Comparison of ENCODE assay signal across 9 mouse cellular contexts in the genomic region with DNA sequence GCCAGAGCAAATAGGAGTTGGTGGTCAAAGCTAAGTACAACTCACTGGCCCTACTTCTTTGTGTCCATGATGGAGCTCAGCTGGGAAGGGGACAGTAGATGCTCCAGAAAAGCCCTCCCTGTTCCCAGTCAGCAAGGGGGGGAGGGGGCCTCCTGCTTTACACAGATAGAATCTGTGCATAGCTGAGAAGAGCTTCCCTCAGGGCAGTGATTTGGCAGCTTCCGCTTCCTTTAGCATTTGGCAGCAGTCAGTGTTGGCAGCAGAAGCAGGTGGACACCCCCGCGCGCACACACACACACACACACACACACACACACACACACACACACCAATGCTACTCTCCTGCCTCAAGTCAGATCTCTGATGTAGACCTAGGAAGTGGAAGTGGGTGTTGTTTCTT. TPM values are rescaled to one million over a fixed set of nuclear protein-coding genes. Genes with fewer than 3 reads are reported as not detected.
DNase-seq lines count a peak whose midpoint lies in the region; ATAC-seq and TF ChIP-seq lines count a peak whose summit lies in the region.
"Had no signal": no experiment of that assay in that cellular context is flagged by ENCODE, and none has a peak within 500 bp of the region (broad histone marks: within the 10 kb centered on the region; RNA-seq: fewer than 3 reads in every experiment).

No protein-coding gene starts in this region.

- no peak for TF ChIP-seq POLR2A in thymus, adult 2 months (IDR thresholded peaks at IDR 0.05; ENCODE audit: control insufficient read depth, extremely low read depth, insufficient read depth, low read length, poor library complexity)

- H3K9ac ChIP-seq in forebrain, postnatal 0 days: no peak overlapping the region
- no peak overlapping the region for H3K9ac ChIP-seq in midbrain, postnatal 0 days (replicated peaks; ENCODE audit: low read length, poor library complexity, severe bottlenecking)
- no peak overlapping the region for H3K9ac ChIP-seq in midbrain, embryonic 16.5 days (ENCODE audit: low read depth, low read length)

- H3K4me3 ChIP-seq in forebrain, postnatal 0 days (ENCODE audit: low read depth, low read length): no peak overlapping the region
- H3K4me3 ChIP-seq in forebrain, embryonic 10.5 days: no peak overlapping the region
- H3K4me3 ChIP-seq in midbrain, postnatal 0 days (ENCODE audit: low read depth, low read length): no peak overlapping the region
- H3K4me3 ChIP-seq in midbrain, embryonic 16.5 days (ENCODE audit: low read depth, low read length): no peak overlapping the region
- H3K4me3 ChIP-seq in thymus, adult 2 months (ENCODE audit: control insufficient read depth, insufficient read depth, low read length): no peak overlapping the region

- peak; percentile 40; the same call in 1 of the 2 replicates for ATAC-seq in forebrain, postnatal 0 days
- ATAC-seq in midbrain, postnatal 0 days (ENCODE audit: low FRiP score): no peak
- no peak for ATAC-seq in midbrain, embryonic 16.5 days

- no peaks in the 10 kb centered on the region for H3K36me3 ChIP-seq in forebrain, postnatal 0 days (ENCODE audit: insufficient read depth)
- H3K36me3 ChIP-seq in forebrain, embryonic 10.5 days (replicated peaks): no peaks in the 10 kb centered on the region
- no peaks in the 10 kb centered on the region for H3K36me3 ChIP-seq in midbrain, postnatal 0 days (ENCODE audit: insufficient read depth, low read length)
- no peaks in the 10 kb centered on the region for H3K36me3 ChIP-seq in midbrain, embryonic 16.5 days (ENCODE audit: control insufficient read depth, insufficient read depth, low read length)
- no peaks in the 10 kb centered on the region for H3K36me3 ChIP-seq in thymus, adult 2 months (ENCODE audit: control insufficient read depth, insufficient read depth, low read length)

- H3K4me2 ChIP-seq in forebrain, postnatal 0 days (ENCODE audit: low read depth): no peak overlapping the region
- no peak overlapping the region for H3K4me2 ChIP-seq in midbrain, postnatal 0 days (ENCODE audit: low read depth, low read length, poor library complexity, severe bottlenecking)
- no peak overlapping the region for H3K4me2 ChIP-seq in midbrain, embryonic 16.5 days (ENCODE audit: low read length)

- H3K9me3 ChIP-seq in forebrain, postnatal 0 days (ENCODE audit: low read length): no peaks in the 10 kb centered on the region
- H3K9me3 ChIP-seq in forebrain, embryonic 10.5 days: no peaks in the 10 kb centered on the region
- H3K9me3 ChIP-seq in midbrain, postnatal 0 days (ENCODE audit: low read length): no peaks in the 10 kb centered on the region
- no peaks in the 10 kb centered on the region for H3K9me3 ChIP-seq in midbrain, embryonic 16.5 days (replicated peaks; ENCODE audit: control insufficient read depth, low read length, poor library complexity, severe bottlenecking)

- no peak overlapping the region for H3K27ac ChIP-seq in forebrain, postnatal 0 days (ENCODE audit: low read depth, low read length)
- H3K27ac ChIP-seq in forebrain, embryonic 10.5 days: no peak overlapping the region
- no peak overlapping the region for H3K27ac ChIP-seq in midbrain, postnatal 0 days (ENCODE audit: low read depth, low read length)
- H3K27ac ChIP-seq in midbrain, embryonic 16.5 days (ENCODE audit: low read length): no peak overlapping the region
- no peak overlapping the region for H3K27ac ChIP-seq in thymus, adult 2 months (ENCODE audit: control insufficient read depth, insufficient read depth, low read length)

- no peaks in the 10 kb centered on the region for H3K27me3 ChIP-seq in forebrain, postnatal 0 days (ENCODE audit: insufficient read depth, low read length)
- H3K27me3 ChIP-seq in forebrain, embryonic 10.5 days (ENCODE audit: poor library complexity, severe bottlenecking): no peaks in the 10 kb centered on the region
- H3K27me3 ChIP-seq in midbrain, postnatal 0 days (ENCODE audit: insufficient read depth, low read length): no peaks in the 10 kb centered on the region
- H3K27me3 ChIP-seq in midbrain, embryonic 16.5 days (ENCODE audit: control insufficient read depth, insufficient read depth, low read depth, low read length): no peaks in the 10 kb centered on the region
- no peaks in the 10 kb centered on the region for H3K27me3 ChIP-seq in thymus, adult 2 months (ENCODE audit: control insufficient read depth, insufficient read depth, low read length)

- peak; percentile 25 for DNase-seq in forebrain, postnatal 0 days
- DNase-seq in forebrain, embryonic 10.5 days (ENCODE audit: extremely low spot score, low spot score): no peak
- peak; percentile 64 for DNase-seq in midbrain, postnatal 0 days (ENCODE audit: low spot score)
- DNase-seq in kidney, postnatal 25 days: peak; percentile 75 to 84
- peak; percentile 50 for DNase-seq in telencephalon, adult 2 months (ENCODE audit: low read depth, low spot score)
- DNase-seq in thymus, adult 2 months: no peak
- no peak for DNase-seq in thymus, adult 18-20 months
- DNase-seq: gastrocnemius, postnatal 36 days had no signal

- no peak for TF ChIP-seq CTCF in forebrain, postnatal 0 days (IDR thresholded peaks at IDR 0.05; ENCODE audit: low read depth)
- TF ChIP-seq CTCF in midbrain, postnatal 0 days (IDR thresholded peaks at IDR 0.05): no peak
- TF ChIP-seq CTCF in thymus, adult 2 months (IDR thresholded peaks at IDR 0.05; ENCODE audit: borderline replicate concordance, control insufficient read depth, extremely low read depth, insufficient read depth, low read length, poor library complexity): no peak

- no peaks in the 10 kb centered on the region for H3K4me1 ChIP-seq in forebrain, postnatal 0 days (ENCODE audit: insufficient read depth)
- no peaks in the 10 kb centered on the region for H3K4me1 ChIP-seq in forebrain, embryonic 10.5 days
- H3K4me1 ChIP-seq in midbrain, postnatal 0 days (ENCODE audit: insufficient read depth, low read length): no peaks in the 10 kb centered on the region
- no peaks in the 10 kb centered on the region for H3K4me1 ChIP-seq in midbrain, embryonic 16.5 days (ENCODE audit: control insufficient read depth, insufficient read depth, low read length)
- H3K4me1 ChIP-seq in thymus, adult 2 months (replicated peaks; ENCODE audit: control insufficient read depth, insufficient read depth, low read length): no peaks in the 10 kb centered on the region

- WGBS in forebrain, postnatal 0 days: 42% methylated on average over 4 of the region's 4 CpGs
- 88% methylated on average over 4 of the region's 4 CpGs for WGBS in forebrain, embryonic 10.5 days
- WGBS in midbrain, postnatal 0 days: 80% methylated on average over 4 of the region's 4 CpGs
- WGBS in midbrain, embryonic 16.5 days: 83% methylated on average over 4 of the region's 4 CpGs
- 61% methylated on average over 4 of the region's 4 CpGs for WGBS in thymus, adult 2 months

RNA-seq across cellular contexts. Expression of a gene that starts 49.1 kb away (rescaled TPM):
- total RNA-seq in forebrain, postnatal 0 days (2014; rRNA removed): 62.6 and 78.9 TPM in 2 replicates
- 23.9 and 32.6 TPM in 2 replicates for polyA plus RNA-seq in forebrain, postnatal 0 days (2015; fragmentation: Nextera tagmentation; extraction: Ambion mirVana)
- polyA plus RNA-seq in forebrain, embryonic 10.5 days (2016; fragmentation: Nextera tagmentation; extraction: Ambion mirVana): 17.3 and 19.6 TPM in 2 replicates
- 64.5 and 77.1 TPM in 2 replicates for total RNA-seq in midbrain, postnatal 0 days (2014; rRNA removed)
- polyA plus RNA-seq in midbrain, postnatal 0 days (2015; fragmentation: Nextera tagmentation; extraction: Ambion mirVana): 29.0 and 33.5 TPM in 2 replicates
- 18.7 and 23.4 TPM in 2 replicates for polyA plus RNA-seq in midbrain, embryonic 16.5 days (2015; fragmentation: Nextera tagmentation; extraction: Ambion mirVana)
- polyA plus RNA-seq in thymus, adult 2 months (2012; rRNA removed): 52.6 and 54.6 TPM in 2 replicates

Comparison
In these comparisons a context has a peak if more than half of its experiments do, and no peak if none do; other contexts are left out.
1. DNase-seq: peak in forebrain, postnatal 0 days (single experiment), midbrain, postnatal 0 days (single experiment), kidney, postnatal 25 days (2 of 2) and telencephalon, adult 2 months (single experiment); none in forebrain, embryonic 10.5 days (single experiment), thymus, adult 2 months (single experiment) and thymus, adult 18-20 months (0 of 2).